Mouse (Mus musculus) spleen, adult 10 weeks (tissue): Measurements from ENCODE around the gene Gm4985. TPM values are rescaled to one million over a fixed set of nuclear protein-coding genes. Genes with fewer than 3 reads are reported as not detected.

Experiments
- polyA plus RNA-seq: library from polyadenylated mRNA; stranded (reverse); fragments of 350-450 nt; fragmentation: Illumina TruSeq; extraction: RNeasy Lipid Tissue Mini Kit (QIAGEN cat#74804); gene quantifications from one replicate; pipeline ENCODE4 v1.2.3, GENCODE M21; 2015; ENCODE audit warnings: low replicate concordance; ENCODE audit not compliant: insufficient read depth

Gm4985 gene
- polyA plus RNA-seq, result not detected

DNA sequence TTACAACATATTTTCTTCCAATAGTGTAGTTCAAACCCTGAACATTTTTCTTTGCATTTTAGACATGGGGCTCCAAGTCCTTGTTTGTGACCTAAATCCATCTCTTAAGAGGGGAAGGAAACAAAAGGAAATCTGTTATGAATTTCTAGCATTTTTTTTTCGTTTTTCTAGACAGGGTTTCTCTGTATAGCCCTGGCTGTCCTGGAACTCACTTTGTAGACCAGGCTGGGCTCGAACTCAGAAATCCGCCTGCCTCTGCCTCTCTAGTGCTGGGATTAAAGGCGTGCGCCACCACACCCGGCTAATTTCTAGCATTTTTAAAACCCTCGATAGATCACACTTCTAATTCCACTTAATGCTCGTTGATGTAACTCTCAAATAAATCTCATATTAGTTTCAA, at the start of gene Gm4985:
Gene Gm4985, minus strand, starts transcription at position 101 of the 400 bp plus-strand sequence.

Other genes starting within 250 kb of the Gm4985 start
- not detected for gene Gm4907, start 76.4 kb downstream of the Gm4985 start, polyA plus RNA-seq